Mouse (Mus musculus): ENCODE measurements around the gene Apip. TPM values are rescaled to one million over a fixed set of nuclear protein-coding genes. Genes with fewer than 3 reads are reported as not detected.

Apip gene
- polyA plus RNA-seq, 1 experiment from 2014 or later: 77.7 TPM

DNA sequence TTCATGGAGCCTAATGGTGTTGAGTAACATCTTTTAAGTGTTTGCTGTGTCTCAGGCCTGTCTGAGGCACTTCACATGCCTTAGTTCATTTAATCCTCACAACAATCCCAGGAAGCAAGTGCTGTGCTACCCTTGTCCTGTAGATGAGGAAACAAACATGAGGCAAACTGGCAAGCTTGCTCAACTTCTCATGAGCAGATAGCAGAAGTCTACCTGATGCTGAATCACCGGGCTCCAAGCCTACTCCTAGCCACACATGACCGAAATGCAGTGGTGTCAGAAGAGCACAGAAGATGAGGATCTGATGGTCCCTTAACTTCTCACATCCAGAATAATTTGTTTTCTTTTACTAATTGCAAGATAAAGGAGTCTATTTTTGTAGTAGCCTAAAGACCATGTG is 56.2 kb downstream of the Apip start:
- Histone ChIP-seq H3K4me1 (ENCODE audit: insufficient read depth) (no peaks in the 10 kb centered on the region), H3K36me3 (ENCODE audit: insufficient read depth) (no peaks in the 10 kb centered on the region), H3K9me3 (ENCODE audit: low read depth, low read length) (no peaks in the 10 kb centered on the region), H3K4me3 (ENCODE audit: low read depth, low read length) (no peak overlapping the region), H3K4me2 (no peak overlapping the region), H3K27ac (ENCODE audit: low read depth) (no peak overlapping the region), H3K27me3 (ENCODE audit: insufficient read depth, low read length) (no peaks in the 10 kb centered on the region), H3K9ac (no peak overlapping the region)
- no peak for ATAC-seq (ENCODE audit: insufficient read depth)
- DNase-seq: no peak
- no peak for TF ChIP-seq CTCF (IDR thresholded peaks at IDR 0.05; ENCODE audit: low read depth)
- 83% methylated on average over 2 of the region's 2 CpGs for WGBS

DNA sequence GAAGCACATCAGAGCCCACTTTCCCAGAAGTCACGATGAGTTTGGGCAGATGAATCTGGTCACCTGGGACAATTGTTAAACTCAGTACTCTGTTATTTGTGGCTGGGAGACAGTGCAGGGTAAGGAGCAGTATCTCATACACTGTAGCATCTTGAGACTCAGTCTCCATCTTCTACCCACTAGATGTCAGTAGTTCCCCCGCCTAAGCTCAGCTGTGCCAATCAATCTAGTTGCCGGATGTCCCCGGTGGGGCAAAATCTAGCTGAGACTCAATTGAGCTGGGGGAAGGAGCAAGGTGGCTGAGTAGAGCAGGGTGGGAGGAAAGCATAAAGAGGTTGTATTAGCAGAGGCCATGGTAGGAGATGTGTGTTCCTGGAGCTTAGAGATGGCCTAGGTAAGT is 57.7 kb downstream of the Apip start:
- no peak overlapping the region for H3K4me3 ChIP-seq (ENCODE audit: low read depth, low read length)
- WGBS: 17% methylated on average over 4 of the region's 4 CpGs
- H3K4me1 ChIP-seq (ENCODE audit: insufficient read depth): no peaks in the 10 kb centered on the region
- TF ChIP-seq CTCF (IDR thresholded peaks at IDR 0.05; ENCODE audit: low read depth): peak; percentile 53
- H3K9me3 ChIP-seq (ENCODE audit: low read depth, low read length): no peaks in the 10 kb centered on the region
- H3K27ac ChIP-seq (ENCODE audit: low read depth): no peak overlapping the region
- ATAC-seq (ENCODE audit: insufficient read depth) (no peak), DNase-seq (peak; percentile 42)
- no peak overlapping the region for H3K9ac ChIP-seq
- H3K4me2 ChIP-seq: no peak overlapping the region
- no peaks in the 10 kb centered on the region for H3K27me3 ChIP-seq (ENCODE audit: insufficient read depth, low read length)
- H3K36me3 ChIP-seq (ENCODE audit: insufficient read depth): no peaks in the 10 kb centered on the region

DNA sequence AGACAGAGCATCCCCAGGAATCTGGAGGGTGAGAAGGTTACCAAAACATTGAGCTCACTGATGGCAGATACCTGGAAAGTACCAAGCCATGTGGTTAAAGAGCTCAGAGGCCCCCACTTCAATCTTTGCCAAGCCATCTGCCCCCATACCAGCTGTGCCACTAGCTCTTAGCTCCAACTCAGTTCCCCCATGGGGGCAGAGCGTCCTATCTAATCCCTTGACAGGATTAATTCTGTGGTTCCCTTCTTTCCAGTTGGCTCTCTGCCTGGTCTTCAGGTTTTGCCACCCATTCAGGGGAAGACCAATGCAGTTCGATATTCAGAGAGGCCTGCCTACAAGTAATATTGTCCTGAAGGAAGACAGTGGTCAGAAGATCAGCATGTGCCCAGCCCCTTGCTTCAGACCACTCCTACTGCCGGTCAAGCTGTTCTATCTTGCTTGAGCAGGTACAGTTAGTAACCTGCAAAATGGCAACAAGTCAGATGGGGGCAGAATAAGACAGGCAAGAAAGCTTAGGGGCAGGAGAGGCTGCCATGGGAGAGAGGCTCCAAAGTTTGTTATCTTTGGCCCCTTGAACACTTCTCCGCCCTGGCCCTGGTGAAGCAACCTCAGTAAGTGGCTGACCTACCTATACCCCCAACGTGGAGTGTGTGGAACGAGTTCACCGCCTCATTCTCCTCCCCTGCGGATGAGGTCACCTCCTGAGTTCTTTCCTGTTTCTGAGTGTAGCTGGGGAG is 65.2 kb downstream of the Apip start:
- no peaks in the 10 kb centered on the region for H3K27me3 ChIP-seq (ENCODE audit: insufficient read depth, low read length)
- H3K4me1 ChIP-seq (ENCODE audit: insufficient read depth): no peaks in the 10 kb centered on the region
- no peak overlapping the region; the same call in 1 of the 2 replicates for H3K27ac ChIP-seq (ENCODE audit: low read depth)
- peak; percentile 68 for DNase-seq
- H3K4me2 ChIP-seq: no peak overlapping the region
- ATAC-seq (ENCODE audit: insufficient read depth): peak; percentile 81
- 25% methylated on average over 8 of the region's 8 CpGs for WGBS
- no peaks in the 10 kb centered on the region for H3K9me3 ChIP-seq (ENCODE audit: low read depth, low read length)
- peak; percentile 43 for TF ChIP-seq CTCF (IDR thresholded peaks at IDR 0.05; ENCODE audit: low read depth)
- H3K4me3 ChIP-seq (ENCODE audit: low read depth, low read length): no peak overlapping the region
- no peak overlapping the region for H3K9ac ChIP-seq
- no peaks in the 10 kb centered on the region for H3K36me3 ChIP-seq (ENCODE audit: insufficient read depth)

Other genes with a start within 250 kb of the Apip start
- 27.8 and 31.8 TPM in 2 replicates for gene Cd44, start 172.0 kb upstream of the Apip start, polyA plus RNA-seq (2014; fragmentation: Nextera tagmentation; extraction: Ambion mirVana)
- 37.0 and 38.5 TPM in 2 replicates for gene Pdhx, start 162 bp upstream of the Apip start, polyA plus RNA-seq (2014; fragmentation: Nextera tagmentation; extraction: Ambion mirVana)
- gene Ehf, start 229.6 kb downstream of the Apip start, polyA plus RNA-seq (2014; fragmentation: Nextera tagmentation; extraction: Ambion mirVana): 3.0 and 3.5 TPM in 2 replicates

All from lung, embryonic 14.5 days (tissue).